Mouse (Mus musculus): ENCODE data around the gene Slitrk2. TPM values are rescaled to one million over a fixed set of nuclear protein-coding genes. Genes with fewer than 3 reads are reported as not detected.

Gene Slitrk2
- 10 to 100 TPM; 34.5 to 34.6 TPM for total RNA-seq (2021)
- long read RNA-seq = 0 reads

DNA sequence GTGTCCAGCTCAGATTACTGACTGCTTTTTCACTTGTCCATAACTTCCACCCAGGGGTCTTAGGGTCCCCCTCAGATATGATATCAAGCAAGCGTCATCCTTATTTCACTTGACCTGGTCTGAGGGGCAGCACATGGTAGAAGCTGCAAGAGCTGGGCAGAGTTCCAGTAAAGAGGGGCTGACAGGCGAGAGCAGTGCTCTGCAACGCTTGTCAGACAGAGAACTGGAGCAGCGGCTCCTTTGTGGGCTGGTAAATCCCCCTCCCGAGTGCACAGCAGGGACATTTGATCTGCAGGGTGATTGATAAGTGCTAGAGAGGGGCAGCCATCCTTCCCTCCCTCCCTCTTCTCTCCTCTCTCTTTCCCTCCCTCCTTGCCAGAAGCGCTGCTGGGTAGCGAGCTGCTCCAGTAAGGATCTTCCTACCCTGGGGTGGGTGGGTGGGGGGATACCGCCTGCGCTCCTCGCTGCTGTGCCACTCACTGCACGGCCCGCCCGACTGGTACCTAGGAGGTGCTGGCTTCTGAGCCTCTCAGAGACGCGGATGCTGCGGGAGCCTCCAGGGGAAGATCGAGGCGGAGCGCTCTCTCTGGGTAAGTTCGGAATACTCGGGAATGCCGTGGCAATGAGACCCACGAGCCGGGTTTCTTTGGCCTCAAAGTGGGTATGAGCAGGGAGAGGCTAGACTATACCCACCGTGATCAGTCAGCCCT, at the start of gene Slitrk2:
Gene Slitrk2 (plus strand): TSS at position 408 of the 710 bp plus-strand sequence.
- peak; percentile 34 to 53 for DNase-seq (ENCODE audit: low spot score in 2 of 2)

DNA sequence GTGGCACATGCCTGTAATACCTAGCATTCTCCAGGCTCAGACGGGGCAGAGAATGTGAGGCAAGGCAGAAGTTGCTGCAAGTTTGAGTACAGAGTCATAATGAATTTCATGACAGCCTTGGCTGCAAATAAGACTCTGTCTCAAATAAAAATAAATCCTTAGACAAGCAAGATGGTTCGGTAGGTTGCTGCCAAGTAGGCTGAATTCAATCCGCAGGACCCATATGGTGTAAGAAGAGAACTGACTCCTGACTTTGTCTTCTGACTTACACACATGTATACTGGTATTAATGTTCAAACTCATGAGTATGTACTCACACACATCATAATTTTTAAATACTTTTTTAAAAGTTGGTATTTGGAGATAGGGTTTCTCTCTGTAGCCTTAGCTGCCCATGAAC, 43.6 kb upstream of the Slitrk2 start:
- DNase-seq (ENCODE audit: low spot score in 2 of 2) = no peak

DNA sequence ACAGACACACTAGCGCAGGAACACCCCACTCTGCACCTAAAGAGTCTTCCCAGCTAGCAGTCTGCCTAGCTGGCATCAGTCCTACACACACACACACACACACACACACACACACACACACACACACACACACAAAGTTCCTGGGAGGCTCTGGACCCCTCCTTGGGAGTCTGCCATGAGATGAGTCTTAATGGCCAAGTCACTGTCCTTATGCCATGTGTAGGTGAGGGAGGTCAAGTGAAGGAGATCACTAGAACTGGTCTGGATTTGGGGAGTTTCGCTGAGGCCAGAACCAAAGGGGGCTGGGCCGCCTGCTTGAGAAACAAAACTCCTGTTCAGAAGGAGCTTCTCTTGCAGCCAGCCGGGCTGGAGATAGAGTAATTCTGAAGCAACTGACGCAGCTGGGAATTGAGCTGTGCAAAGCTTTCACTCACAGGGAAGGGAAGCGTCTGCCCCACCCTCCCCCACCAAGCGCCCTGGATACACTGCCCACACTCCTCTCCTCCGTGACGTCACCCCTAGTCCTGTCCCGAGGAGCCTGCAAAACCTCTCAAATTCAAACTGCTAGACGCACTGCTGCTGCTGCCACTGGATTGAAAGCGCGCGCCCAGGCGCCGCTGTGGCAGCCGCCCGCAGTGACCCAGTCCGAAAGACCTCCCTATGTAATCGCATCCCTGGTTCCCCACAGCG, 3.5 kb downstream of the Slitrk2 start:
- peak; percentile 53 to 66 for DNase-seq (ENCODE audit: low spot score in 2 of 2)

DNA sequence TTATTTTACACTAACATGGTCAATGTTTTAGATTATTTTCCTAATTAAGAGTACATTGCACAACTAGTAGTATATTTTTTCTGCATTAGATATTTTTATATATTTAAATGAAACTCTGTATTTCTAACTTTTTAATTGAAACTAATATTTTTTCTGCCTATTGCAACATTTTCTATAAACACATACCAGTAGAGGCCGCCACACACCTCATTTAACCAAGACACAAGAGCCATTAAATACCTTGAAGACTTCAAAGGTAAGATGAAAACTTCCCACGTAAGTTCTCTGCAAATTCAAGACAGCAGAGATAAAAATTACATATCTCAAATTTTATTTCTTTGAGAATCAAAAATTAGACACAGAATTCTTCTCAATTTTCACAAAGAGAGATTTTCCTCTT, 8.2 kb downstream of the Slitrk2 start:
- peak in 1 of 2 experiments; percentile 22 for DNase-seq (ENCODE audit: low spot score in 2 of 2)

DNA sequence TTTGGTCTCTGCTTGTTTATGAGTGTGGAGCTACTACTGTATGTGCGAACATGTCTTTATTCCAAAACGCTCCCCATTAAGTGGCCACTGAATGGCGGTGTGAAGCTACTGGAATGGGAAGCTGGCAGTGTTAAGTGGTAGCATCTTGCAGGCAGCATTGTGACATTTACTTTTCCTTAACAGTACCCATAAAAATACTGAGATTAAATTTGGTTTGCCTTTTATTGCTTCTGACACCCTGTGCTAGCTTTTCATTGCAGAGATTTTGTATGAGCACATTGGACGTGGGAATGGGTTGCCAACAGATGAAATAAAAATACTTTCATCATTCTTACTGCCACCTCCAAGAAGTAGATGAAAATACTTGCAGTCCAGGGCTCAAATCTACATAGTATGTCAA, 27.8 kb downstream of the Slitrk2 start:
- DNase-seq (ENCODE audit: low spot score in 2 of 2) = no peak

DNA sequence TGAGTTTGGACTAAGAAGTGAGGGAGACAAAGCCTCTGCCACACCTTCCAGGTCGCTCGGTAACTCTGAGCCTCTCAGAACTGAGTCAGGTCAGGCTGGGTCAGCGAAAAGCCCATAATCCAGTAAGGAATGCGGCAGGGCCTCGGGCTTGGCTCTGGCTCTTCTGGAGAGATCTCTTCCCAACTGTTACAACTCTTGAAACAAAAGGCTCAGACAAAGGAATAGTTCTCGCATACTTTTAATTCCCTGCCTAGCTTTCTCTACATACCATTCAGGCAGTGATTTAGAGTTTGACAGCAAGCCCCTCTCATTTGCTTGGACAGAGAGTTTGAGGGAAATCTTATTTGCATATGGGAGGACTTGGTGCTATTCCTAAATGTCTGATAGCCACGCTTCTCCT, 29.5 kb downstream of the Slitrk2 start:
- DNase-seq (ENCODE audit: low spot score in 2 of 2) = no peak

Measured in layer of hippocampus, postnatal 10 days (tissue).